Mouse (Mus musculus) stomach, postnatal 0 days (tissue): Measurements from ENCODE around the gene Fchsd2.

Experiments used
- CTCF ChIP-seq: IDR thresholded peaks from 2 replicates; pipeline ENCODE4 v1.5.1; 2016; ENCODE audit warnings: antibody characterized with exemption, low read depth, mild to moderate bottlenecking, moderate library complexity
- EP300 ChIP-seq: optimal IDR thresholded peaks from 2 replicates; pipeline ENCODE3; 2016; ENCODE audit warnings: antibody characterized with exemption

DNA sequence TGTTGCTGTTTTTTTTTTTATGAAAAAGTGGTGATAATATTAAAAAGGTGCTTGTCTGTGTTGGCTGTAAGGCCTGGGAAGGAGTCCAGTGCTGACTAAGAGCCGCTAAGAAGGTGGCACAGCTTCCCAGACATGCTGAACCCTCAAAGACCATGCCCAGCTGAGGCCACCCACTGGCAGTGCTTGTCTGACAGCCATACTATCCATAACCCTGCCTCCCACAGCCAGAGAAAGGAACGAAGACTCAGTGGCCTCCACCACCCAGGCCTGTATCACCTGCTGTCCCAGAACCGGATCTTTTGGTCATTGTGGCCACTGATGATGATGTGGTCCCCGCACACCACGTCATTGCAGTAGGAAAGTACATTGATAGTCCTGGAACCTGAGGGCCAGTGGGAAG, 198.5 kb downstream of the Fchsd2 start:
- TF ChIP-seq CTCF (no peak), EP300 (no peak)
